Mouse (Mus musculus) cortical plate, adult 2 months (tissue): ENCODE data around the gene Plekha5.

Experiments used
- CTCF ChIP-seq: fragments of 200-500 bp; IDR thresholded peaks from 2 replicates; pipeline ENCODE4 v1.5.1; 2011; ENCODE audit warnings: mild to moderate bottlenecking, control low read depth, low read length; ENCODE audit not compliant: insufficient read depth; ENCODE audit errors: extremely low read depth
- POLR2A ChIP-seq: fragments of 200-500 bp; IDR thresholded peaks from 2 replicates; pipeline ENCODE4 v1.6.1; 2011; ENCODE audit warnings: mild to moderate bottlenecking, low read length, control low read depth; ENCODE audit not compliant: insufficient read depth; ENCODE audit errors: extremely low read depth

DNA sequence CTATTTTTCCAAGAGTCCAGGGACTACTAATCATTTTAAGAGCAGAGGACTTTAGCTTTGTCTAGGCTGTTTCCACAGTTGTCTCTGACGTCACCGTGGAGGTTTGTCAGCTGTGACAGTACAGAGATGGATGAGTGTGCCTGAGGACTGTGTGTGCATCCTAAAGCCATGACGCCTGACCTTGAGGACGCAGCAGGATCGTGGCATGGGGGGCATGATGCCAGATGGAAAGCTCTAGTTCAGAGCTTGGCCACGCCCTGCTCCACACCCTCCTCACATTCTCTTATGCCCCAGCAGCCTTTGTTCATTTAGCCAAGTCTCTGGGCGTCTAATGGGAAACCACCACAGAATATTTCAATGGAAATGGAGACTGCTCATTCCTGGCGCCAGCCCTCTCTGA is 111.7 kb downstream of the Plekha5 start:
- TF ChIP-seq POLR2A (no peak), CTCF (no peak)
